Mouse (Mus musculus): ENCODE measurements around the gene Amacr. TPM values are rescaled to one million over a fixed set of nuclear protein-coding genes. Genes with fewer than 3 reads are reported as not detected.

The Amacr gene
- polyA plus RNA-seq, 1 experiment from 2014 or later, result 7.9 TPM

DNA sequence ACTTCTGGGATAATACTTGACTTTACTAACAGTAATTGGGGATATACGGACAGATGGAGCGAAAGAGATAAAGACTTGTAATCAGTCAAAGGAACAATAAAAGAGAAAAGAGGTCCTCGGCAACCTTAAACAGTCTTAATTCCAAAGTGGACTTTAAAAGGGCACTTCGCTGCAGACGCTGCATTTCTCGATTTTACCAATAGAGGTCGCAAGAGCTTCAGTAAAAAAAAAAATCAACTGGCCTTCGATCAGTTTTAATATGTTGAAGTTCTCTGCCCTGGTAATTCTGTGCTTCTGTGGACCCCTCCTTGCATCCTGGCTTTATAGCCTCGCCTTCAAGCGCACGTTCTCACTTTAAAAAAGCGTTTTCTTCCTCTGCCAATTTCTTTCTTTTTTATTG is 56.9 kb downstream of the Amacr start:
- no peak overlapping the region for H3K27ac ChIP-seq (replicated peaks)
- H3K9me3 ChIP-seq, result no peaks in the 10 kb centered on the region
- no peak overlapping the region for H3K4me3 ChIP-seq
- H3K4me1 ChIP-seq, result peaks cover 22% of the 10 kb centered on the region
- H3K9ac ChIP-seq (replicated peaks), result no peak overlapping the region
- 3% methylated on average over 12 of the region's 12 CpGs for WGBS
- peaks cover 42% of the 10 kb centered on the region for H3K27me3 ChIP-seq
- no peaks in the 10 kb centered on the region for H3K36me3 ChIP-seq
- H3K4me2 ChIP-seq (replicated peaks), result no peak overlapping the region
- ATAC-seq (replicated peaks), result no peak

DNA sequence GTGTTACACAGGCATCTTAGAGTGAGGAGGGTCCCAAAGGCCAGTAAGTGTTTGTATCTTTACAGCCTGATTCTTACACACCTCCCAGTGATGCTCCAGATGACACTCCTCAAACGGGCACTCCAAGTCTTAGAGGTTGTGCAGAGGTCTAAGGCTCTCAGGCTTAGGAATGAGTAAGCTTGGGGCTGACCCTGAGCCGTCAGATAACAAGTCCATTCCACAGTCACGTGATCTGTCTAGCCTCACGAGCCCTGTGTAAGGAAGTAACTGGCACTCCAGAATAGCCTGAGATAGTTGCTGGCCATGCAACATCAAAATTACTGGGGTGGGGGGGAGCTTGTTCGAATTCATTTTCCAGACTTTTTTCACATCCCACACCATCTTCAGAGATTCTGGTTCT is 58.5 kb downstream of the Amacr start:
- no peak overlapping the region for H3K27ac ChIP-seq (replicated peaks)
- no peak overlapping the region for H3K9ac ChIP-seq (replicated peaks)
- ATAC-seq (replicated peaks), result no peak
- no peak overlapping the region for H3K4me3 ChIP-seq
- 67% methylated on average over 5 of the region's 5 CpGs for WGBS
- H3K36me3 ChIP-seq, result no peaks in the 10 kb centered on the region
- peaks cover 34% of the 10 kb centered on the region for H3K27me3 ChIP-seq
- H3K4me1 ChIP-seq, result peaks cover 22% of the 10 kb centered on the region
- no peak overlapping the region for H3K4me2 ChIP-seq (replicated peaks)
- no peaks in the 10 kb centered on the region for H3K9me3 ChIP-seq

DNA sequence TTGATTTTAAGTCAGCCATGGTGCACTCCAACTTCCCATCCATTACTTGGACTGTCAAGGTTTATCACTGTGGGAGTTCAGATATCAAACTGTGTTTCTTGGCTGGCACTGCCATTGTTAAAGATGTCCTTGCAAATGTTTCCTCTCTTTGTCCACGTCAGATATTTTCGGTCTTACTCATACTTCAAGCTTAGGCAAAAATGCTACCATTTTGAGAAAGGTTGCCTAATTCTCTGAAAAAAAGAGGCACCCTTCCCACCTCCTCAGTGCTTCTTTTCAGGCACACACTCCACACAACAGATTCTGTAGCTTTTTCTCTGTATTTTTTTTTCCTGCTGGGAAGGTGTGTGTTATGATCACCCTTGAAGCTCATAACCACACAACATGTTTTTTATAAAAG is 59.7 kb downstream of the Amacr start:
- Histone ChIP-seq H3K27ac (replicated peaks) (no peak overlapping the region), H3K36me3 (no peaks in the 10 kb centered on the region), H3K4me3 (no peak overlapping the region), H3K27me3 (peaks cover 22% of the 10 kb centered on the region), H3K9ac (replicated peaks) (no peak overlapping the region), H3K4me2 (replicated peaks) (no peak overlapping the region), H3K4me1 (peaks cover 16% of the 10 kb centered on the region), H3K9me3 (no peaks in the 10 kb centered on the region)
- ATAC-seq (replicated peaks), result no peak
- WGBS, result 83% methylated on average over 2 of the region's 2 CpGs

GRCm38 (mm10) chr15:11042828-11043227 is 61.3 kb downstream of the Amacr start:
- ATAC-seq (replicated peaks), result no peak
- H3K27me3 ChIP-seq, result peaks cover 6% of the 10 kb centered on the region; the same call in 1 of the 2 replicates
- H3K27ac ChIP-seq (replicated peaks), result no peak overlapping the region
- no peak overlapping the region for H3K9ac ChIP-seq (replicated peaks)
- no peaks in the 10 kb centered on the region for H3K4me1 ChIP-seq
- no peak overlapping the region for H3K4me3 ChIP-seq
- 80% methylated on average over 5 of the region's 5 CpGs for WGBS
- H3K36me3 ChIP-seq, result no peaks in the 10 kb centered on the region
- H3K9me3 ChIP-seq, result no peaks in the 10 kb centered on the region
- H3K4me2 ChIP-seq (replicated peaks), result no peak overlapping the region

Other genes with a start within 250 kb of the Amacr start
- gene C1qtnf3, start 29.4 kb upstream of the Amacr start, polyA plus RNA-seq (2015; fragmentation: Nextera tagmentation; extraction: Ambion mirVana), result 0.15 and 0.32 TPM in 2 replicates
- 0.11 TPM in 1 of 2 replicates, not detected in the other for gene Slc45a2, start 19.0 kb downstream of the Amacr start, polyA plus RNA-seq (2015; fragmentation: Nextera tagmentation; extraction: Ambion mirVana)
- gene Rxfp3, start 56.2 kb downstream of the Amacr start, polyA plus RNA-seq (2015; fragmentation: Nextera tagmentation; extraction: Ambion mirVana), result 1.8 and 2.1 TPM in 2 replicates
- 0.74 and 1.0 TPM in 2 replicates for gene Adamts12, start 83.0 kb downstream of the Amacr start, polyA plus RNA-seq (2015; fragmentation: Nextera tagmentation; extraction: Ambion mirVana)